Mouse (Mus musculus): ENCODE data around the gene Ccl1.

- TF ChIP-seq FLI1 (IDR thresholded peaks at IDR 0.05; ENCODE audit: low read length) (no peak), GATA1 (IDR thresholded peaks at IDR 0.05; ENCODE audit: borderline replicate concordance, low read length) (no peak)
Observed at GRCm38 (mm10) chr11:82216531-82216930, 89.0 kb downstream of the Ccl1 start.
